Mouse (Mus musculus) midbrain, embryonic 14.5 days (tissue): ENCODE measurements around the gene Cct6b. TPM values are rescaled to one million over a fixed set of nuclear protein-coding genes. Genes with fewer than 3 reads are reported as not detected.

Experiments used
- ATAC-seq: fragments of 200-750 bp; cut with Nextera tagmentation; 2 replicates; pipeline ENCODE4 v1.8.0; 2017; ENCODE audit warnings: moderate number of reproducible peaks, moderate library complexity; ENCODE audit not compliant: low FRiP score, low TSS enrichment
- DNase-seq: peaks from one replicate; pipeline ENCODE4 v3.0.0-alpha.2; 2015
- H3K27ac ChIP-seq: fragments of 300-500 bp; sonication (generic); replicated peaks from 2 replicates; pipeline ENCODE4 v1.5.1; 2014; ENCODE audit warnings: mild to moderate bottlenecking, low read depth, low read length, moderate library complexity
- H3K27me3 ChIP-seq: fragments of 300-500 bp; sonication (generic); 2 replicates; pipeline ENCODE4 v1.6.1; 2014; ENCODE audit warnings: low read length, control low read depth, mixed read lengths; ENCODE audit not compliant: control insufficient read depth, insufficient read depth
- H3K36me3 ChIP-seq: fragments of 300-500 bp; sonication (generic); 2 replicates; pipeline ENCODE4 v1.6.1; 2014; ENCODE audit warnings: low read length, control low read depth; ENCODE audit not compliant: control insufficient read depth, insufficient read depth
- H3K4me1 ChIP-seq: fragments of 300-500 bp; sonication (generic); 2 replicates; pipeline ENCODE4 v1.6.1; 2014; ENCODE audit warnings: mild to moderate bottlenecking, antibody characterized with exemption, low read length, control low read depth; ENCODE audit not compliant: control insufficient read depth, insufficient read depth
- H3K4me2 ChIP-seq: fragments of 300-500 bp; sonication (generic); 2 replicates; pipeline ENCODE4 v1.6.1; 2014; ENCODE audit warnings: mild to moderate bottlenecking, low read length, moderate library complexity
- H3K4me3 ChIP-seq: fragments of 300-500 bp; sonication (generic); replicated peaks from 2 replicates; pipeline ENCODE4 v1.5.1; 2014; ENCODE audit warnings: low read depth, low read length
- H3K9ac ChIP-seq: fragments of 300-500 bp; sonication (generic); replicated peaks from 2 replicates; pipeline ENCODE4 v1.6.1; 2014; ENCODE audit warnings: mild to moderate bottlenecking, low read length, moderate library complexity
- H3K9me3 ChIP-seq: fragments of 300-500 bp; sonication (generic); 2 replicates; pipeline ENCODE4 v1.6.1; 2016; ENCODE audit warnings: low read length, control low read depth, mixed read lengths; ENCODE audit not compliant: control insufficient read depth
- WGBS: fragments of 180-500 bp; shearing (Covaris S2); extraction: QIAGEN DNeasy Blood & Tissue Kit; methylation state at CpG from one replicate; pipeline ENCODE4 v1.1.7; 2014; 5-methylcytosine and 5-hydroxymethylcytosine counted together
- polyA plus RNA-seq: library from polyadenylated mRNA; unstranded; fragments of >200 nt; fragmentation: Nextera tagmentation; extraction: Ambion mirVana; gene quantifications from 2 replicates; pipeline ENCODE4 v1.2.1, GENCODE M21; 2014

The Cct6b gene
- 0.46 and 0.55 TPM in 2 replicates for polyA plus RNA-seq

- no peaks in the 10 kb centered on the region for H3K9me3 ChIP-seq
- DNase-seq (peak; percentile 98), ATAC-seq (peak; percentile 99)
- H3K4me3 ChIP-seq, result peak within 1 kb of the TSS; percentile 92
- peaks cover 6% of the 10 kb centered on the region; the same call in 1 of the 2 replicates for H3K36me3 ChIP-seq
- H3K27me3 ChIP-seq, result no peaks in the 10 kb centered on the region
- peaks cover 20% of the 10 kb centered on the region for H3K4me1 ChIP-seq
- H3K9ac ChIP-seq, result peak within 1 kb of the TSS; percentile 83
- peak within 1 kb of the TSS; percentile 76 for H3K4me2 ChIP-seq
- under 1% methylated on average over 44 of the region's 44 CpGs for WGBS
- peak within 1 kb of the TSS; percentile 85 for H3K27ac ChIP-seq
Measured at GRCm38 (mm10) chr11:82763742-82764437, at the start of gene Cct6b, which contains the start of gene Zfp830. Gene Cct6b (minus strand): TSS chr11:82764321. Gene Zfp830 (plus strand): TSS chr11:82764345.

DNA sequence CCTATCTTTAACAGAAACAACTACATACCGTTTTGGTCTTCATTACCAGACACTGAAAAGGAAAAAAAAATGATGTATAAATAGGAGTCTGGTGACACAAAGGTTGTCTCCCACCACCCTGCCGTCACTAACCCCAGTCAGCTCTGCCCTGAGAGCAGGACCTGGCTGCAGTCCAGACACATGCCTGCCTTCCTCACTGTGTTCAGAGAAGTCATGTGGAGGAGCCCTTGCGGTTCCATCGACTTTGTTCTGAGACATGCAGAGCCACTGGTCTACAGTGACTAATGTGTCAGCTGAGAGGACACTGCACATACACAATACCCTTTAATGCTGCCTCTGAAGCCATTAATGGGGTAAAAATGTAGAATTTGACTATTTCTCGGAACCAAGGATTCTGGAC lies 44.4 kb upstream of the Cct6b start:
- Histone ChIP-seq H3K9ac (no peak overlapping the region), H3K27me3 (no peaks in the 10 kb centered on the region), H3K36me3 (peaks cover 5% of the 10 kb centered on the region), H3K4me2 (no peak overlapping the region), H3K9me3 (no peaks in the 10 kb centered on the region), H3K4me3 (no peak overlapping the region), H3K27ac (no peak overlapping the region), H3K4me1 (0 out of 2 replicates have a peak, but pooled peaks cover under 1% of the 10 kb centered on the region)
- WGBS, result 71% methylated on average over 5 of the region's 5 CpGs
- DNase-seq (no peak), ATAC-seq (no peak)

- no peak for DNase-seq
- no peaks in the 10 kb centered on the region for H3K9me3 ChIP-seq
- WGBS, result 87% methylated on average over 3 of the region's 3 CpGs
- no peaks in the 10 kb centered on the region for H3K27me3 ChIP-seq
- ATAC-seq, result no peak
- no peak overlapping the region for H3K4me2 ChIP-seq
- no peak overlapping the region for H3K4me3 ChIP-seq
- H3K27ac ChIP-seq, result no peak overlapping the region
- H3K9ac ChIP-seq, result no peak overlapping the region
- H3K4me1 ChIP-seq, result no peaks in the 10 kb centered on the region
- H3K36me3 ChIP-seq, result peaks cover 16% of the 10 kb centered on the region
Measured at GRCm38 (mm10) chr11:82807370-82807769, 43.2 kb upstream of the Cct6b start.

DNA sequence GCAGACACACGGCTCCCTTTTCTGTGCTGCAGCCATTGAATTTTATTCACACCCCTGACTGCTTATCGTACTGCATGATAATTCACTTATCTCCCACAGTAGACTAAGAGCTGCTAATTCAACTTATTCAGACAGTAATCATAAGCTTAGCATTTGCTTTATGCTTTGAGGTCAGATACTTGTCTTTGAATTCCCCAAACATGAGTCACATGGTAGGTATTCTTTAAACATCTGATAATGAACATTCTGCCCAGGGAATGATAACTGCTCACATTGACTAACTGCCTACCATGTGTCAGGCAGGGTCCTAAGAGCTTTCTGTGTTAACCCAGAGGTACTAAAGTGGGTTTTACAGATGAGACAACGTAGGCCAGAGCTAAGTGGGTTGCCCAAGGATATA lies 42.5 kb upstream of the Cct6b start:
- H3K9ac ChIP-seq, result no peak overlapping the region
- ATAC-seq (no peak), DNase-seq (no peak)
- H3K27me3 ChIP-seq, result no peaks in the 10 kb centered on the region
- no peak overlapping the region for H3K4me3 ChIP-seq
- H3K36me3 ChIP-seq, result peaks cover 23% of the 10 kb centered on the region
- no peaks in the 10 kb centered on the region for H3K4me1 ChIP-seq
- no peaks in the 10 kb centered on the region for H3K9me3 ChIP-seq
- no peak overlapping the region for H3K4me2 ChIP-seq
- H3K27ac ChIP-seq, result no peak overlapping the region
- WGBS, result 62% methylated on average over 3 of the region's 3 CpGs

DNA sequence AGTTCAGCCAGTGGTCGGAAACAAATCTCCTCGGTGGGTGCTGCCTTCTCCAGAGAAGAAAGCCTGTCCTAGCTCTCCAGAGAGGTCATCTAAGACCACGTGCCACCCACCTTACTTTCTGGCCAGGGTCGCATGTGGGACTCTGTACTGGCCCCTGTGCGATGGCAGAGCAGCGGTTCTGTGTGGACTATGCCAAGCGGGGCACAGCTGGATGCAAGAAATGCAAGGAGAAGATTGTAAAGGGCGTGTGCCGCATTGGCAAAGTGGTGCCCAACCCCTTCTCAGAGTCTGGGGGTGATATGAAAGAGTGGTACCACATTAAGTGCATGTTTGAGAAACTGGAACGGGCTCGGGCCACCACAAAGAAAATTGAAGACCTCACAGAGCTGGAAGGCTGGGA lies 19.3 kb upstream of the Cct6b start:
- ATAC-seq (no peak), DNase-seq (no peak)
- Histone ChIP-seq H3K9me3 (no peaks in the 10 kb centered on the region), H3K4me1 (peaks cover 16% of the 10 kb centered on the region), H3K27ac (no peak overlapping the region), H3K27me3 (no peaks in the 10 kb centered on the region), H3K9ac (no peak overlapping the region), H3K36me3 (peaks cover 51% of the 10 kb centered on the region), H3K4me3 (no peak overlapping the region), H3K4me2 (no peak overlapping the region)
- WGBS, result 95% methylated on average over 11 of the region's 11 CpGs

DNA sequence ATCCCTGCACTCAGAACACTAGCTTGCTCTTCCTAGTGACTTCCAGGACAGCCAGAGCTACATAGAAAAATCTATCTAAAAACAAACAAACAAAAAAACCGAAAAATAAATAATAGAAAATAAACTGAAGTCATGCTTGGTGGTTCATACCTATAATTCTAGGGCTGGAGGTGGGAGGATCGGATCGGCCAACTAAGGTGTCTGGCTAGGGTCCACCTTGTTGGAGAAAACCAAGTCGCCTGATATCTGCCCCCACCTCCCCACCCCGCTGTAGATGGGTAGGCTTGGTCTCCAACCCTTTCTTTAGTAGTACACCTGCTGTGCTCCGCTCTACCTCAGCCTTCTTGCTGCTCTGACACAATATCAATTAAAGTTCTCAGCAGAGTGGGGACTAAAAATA lies 18.1 kb upstream of the Cct6b start:
- WGBS, result 45% methylated on average over 6 of the region's 6 CpGs
- peaks cover 16% of the 10 kb centered on the region for H3K4me1 ChIP-seq
- H3K27me3 ChIP-seq, result no peaks in the 10 kb centered on the region
- H3K9ac ChIP-seq, result peak overlapping the region; percentile 96
- H3K36me3 ChIP-seq, result peaks cover 39% of the 10 kb centered on the region
- DNase-seq (no peak), ATAC-seq (no peak)
- no peak overlapping the region for H3K27ac ChIP-seq
- peak overlapping the region; percentile 73 for H3K4me2 ChIP-seq
- H3K9me3 ChIP-seq, result no peaks in the 10 kb centered on the region
- peak overlapping the region; percentile 84 for H3K4me3 ChIP-seq

GRCm38 (mm10) chr11:82780983-82781903 lies 17.1 kb upstream of the Cct6b start, which contains the start of gene Lig3:
Gene Lig3 (plus strand): TSS chr11:82781108.
- H3K9me3 ChIP-seq, result no peaks in the 10 kb centered on the region
- H3K4me1 ChIP-seq, result peaks cover 16% of the 10 kb centered on the region
- H3K27ac ChIP-seq, result peak within 1 kb of the TSS; percentile 98
- no peaks in the 10 kb centered on the region for H3K27me3 ChIP-seq
- 1% methylated on average over 83 of the region's 90 CpGs for WGBS
- H3K4me2 ChIP-seq, result peak within 1 kb of the TSS; percentile 73
- ATAC-seq (peak; percentile 96), DNase-seq (peak; percentile 99)
- peak within 1 kb of the TSS; percentile 84 for H3K4me3 ChIP-seq
- peak within 1 kb of the TSS; percentile 96 for H3K9ac ChIP-seq
- H3K36me3 ChIP-seq, result peaks cover 29% of the 10 kb centered on the region

- H3K9me3 ChIP-seq, result no peaks in the 10 kb centered on the region
- H3K4me2 ChIP-seq, result peak overlapping the region; percentile 73
- no peak overlapping the region for H3K27ac ChIP-seq
- H3K4me3 ChIP-seq, result peak overlapping the region; percentile 84
- peaks cover 18% of the 10 kb centered on the region for H3K36me3 ChIP-seq
- H3K9ac ChIP-seq, result peak overlapping the region; percentile 96
- ATAC-seq (no peak), DNase-seq (no peak)
- peaks cover 16% of the 10 kb centered on the region for H3K4me1 ChIP-seq
- H3K27me3 ChIP-seq, result no peaks in the 10 kb centered on the region
- 62% methylated on average over 5 of the region's 5 CpGs for WGBS
Measured at GRCm38 (mm10) chr11:82780134-82780533, 16.0 kb upstream of the Cct6b start.
